Mouse (Mus musculus) ES-Bruce4 (cell line): ENCODE data around the gene Zfp644. TPM values are rescaled to one million over a fixed set of nuclear protein-coding genes. Genes with fewer than 3 reads are reported as not detected.

ENCODE experiments used
- H3K27ac ChIP-seq: 2 replicates; pipeline ENCODE4 v1.5.1; 2012; ENCODE audit warnings: low read length, inconsistent platforms; ENCODE audit not compliant: insufficient read depth
- H3K27me3 ChIP-seq: 2 replicates; pipeline ENCODE4 v1.6.1; 2012; ENCODE audit warnings: mild to moderate bottlenecking, low read length, inconsistent platforms; ENCODE audit not compliant: control insufficient read depth, poor library complexity, insufficient read depth, severe bottlenecking
- H3K36me3 ChIP-seq: 2 replicates; pipeline ENCODE4 v1.6.1; 2012; ENCODE audit warnings: inconsistent platforms, mild to moderate bottlenecking, low read length, moderate library complexity; ENCODE audit not compliant: control insufficient read depth, poor library complexity, insufficient read depth, severe bottlenecking
- H3K4me1 ChIP-seq: one replicate; pipeline ENCODE4 v1.8.1; 2011; ENCODE audit warnings: low read length; ENCODE audit not compliant: control insufficient read depth, insufficient read depth
- H3K4me3 ChIP-seq: 2 replicates; pipeline ENCODE4 v1.5.1; 2011; ENCODE audit warnings: low read depth, mild to moderate bottlenecking, low read length
- H3K9ac ChIP-seq: 2 replicates; pipeline ENCODE4 v1.6.1; 2012; ENCODE audit warnings: low read depth, mild to moderate bottlenecking, inconsistent platforms; ENCODE audit not compliant: poor library complexity, severe bottlenecking
- H3K9me3 ChIP-seq: replicated peaks from 2 replicates; pipeline ENCODE4 v1.6.1; 2012; ENCODE audit warnings: mild to moderate bottlenecking, low read length, inconsistent platforms; ENCODE audit not compliant: control insufficient read depth, poor library complexity, insufficient read depth, severe bottlenecking
- CTCF ChIP-seq: IDR thresholded peaks from one replicate; pipeline ENCODE4 v1.8.1; 2011; ENCODE audit warnings: low read depth, low read length
- EP300 ChIP-seq: IDR thresholded peaks from 2 replicates; pipeline ENCODE4 v1.6.1; 2011; ENCODE audit warnings: low read depth, low read length; ENCODE audit not compliant: insufficient read depth
- POLR2A ChIP-seq: IDR thresholded peaks from one replicate; pipeline ENCODE4 v1.8.1; 2011; ENCODE audit warnings: low read length; ENCODE audit not compliant: insufficient read depth
- polyA plus RNA-seq: library from polyadenylated mRNA; stranded (reverse); fragments of >200 nt; gene quantifications from 2 replicates; pipeline ENCODE4 v1.2.4, GENCODE M21; 2011; ENCODE audit warnings: low read depth; ENCODE audit not compliant: missing spikeins, insufficient read depth, insufficient read length

The Zfp644 gene
- polyA plus RNA-seq, 1 experiment: 92.0 TPM

- H3K9me3 ChIP-seq: no peaks in the 10 kb centered on the region
- no peaks in the 10 kb centered on the region for H3K4me1 ChIP-seq
- TF ChIP-seq EP300 (no peak), CTCF (no peak), POLR2A (no peak)
- H3K27ac ChIP-seq: no peak overlapping the region
- H3K36me3 ChIP-seq: peaks cover 12% of the 10 kb centered on the region
- H3K27me3 ChIP-seq: no peaks in the 10 kb centered on the region
- H3K9ac ChIP-seq: no peak overlapping the region
- no peak overlapping the region for H3K4me3 ChIP-seq
Observed at GRCm38 (mm10) chr5:106639627-106640026, 57.5 kb downstream of the Zfp644 start.

GRCm38 (mm10) chr5:106636423-106636946 lies 60.6 kb downstream of the Zfp644 start:
- Histone ChIP-seq H3K9ac (no peak overlapping the region), H3K36me3 (peaks cover 12% of the 10 kb centered on the region), H3K27ac (no peak overlapping the region), H3K4me3 (no peak overlapping the region), H3K27me3 (no peaks in the 10 kb centered on the region), H3K9me3 (no peaks in the 10 kb centered on the region), H3K4me1 (no peaks in the 10 kb centered on the region)
- TF ChIP-seq POLR2A (no peak), EP300 (no peak), CTCF (no peak)

GRCm38 (mm10) chr5:106628369-106629149 lies 68.5 kb downstream of the Zfp644 start:
- Histone ChIP-seq H3K4me3 (no peak overlapping the region), H3K27me3 (no peaks in the 10 kb centered on the region), H3K9me3 (no peaks in the 10 kb centered on the region), H3K9ac (no peak overlapping the region), H3K27ac (no peak overlapping the region), H3K36me3 (peaks cover 2% of the 10 kb centered on the region; the same call in 1 of the 2 replicates), H3K4me1 (no peaks in the 10 kb centered on the region)
- no peak for TF ChIP-seq CTCF
- no peak for TF ChIP-seq EP300
- no peak for TF ChIP-seq POLR2A

GRCm38 (mm10) chr5:106623337-106623736 lies 73.8 kb downstream of the Zfp644 start:
- H3K36me3 ChIP-seq: peaks cover 4% of the 10 kb centered on the region; the same call in 1 of the 2 replicates
- H3K4me3 ChIP-seq: no peak overlapping the region
- no peaks in the 10 kb centered on the region for H3K4me1 ChIP-seq
- no peaks in the 10 kb centered on the region for H3K27me3 ChIP-seq
- no peak for TF ChIP-seq CTCF
- TF ChIP-seq POLR2A: no peak
- no peak for TF ChIP-seq EP300
- no peak overlapping the region for H3K27ac ChIP-seq
- no peak overlapping the region for H3K9ac ChIP-seq
- H3K9me3 ChIP-seq: no peaks in the 10 kb centered on the region

- Histone ChIP-seq H3K27ac (no peak overlapping the region), H3K27me3 (no peaks in the 10 kb centered on the region), H3K4me3 (no peak overlapping the region), H3K36me3 (peaks cover 7% of the 10 kb centered on the region), H3K4me1 (no peaks in the 10 kb centered on the region), H3K9ac (no peak overlapping the region), H3K9me3 (no peaks in the 10 kb centered on the region)
- TF ChIP-seq EP300 (no peak), POLR2A (no peak), CTCF (no peak)
Observed at GRCm38 (mm10) chr5:106622193-106622592, 74.9 kb downstream of the Zfp644 start.

GRCm38 (mm10) chr5:106620446-106620845 lies 76.6 kb downstream of the Zfp644 start:
- H3K4me3 ChIP-seq: no peak overlapping the region
- H3K9me3 ChIP-seq: no peaks in the 10 kb centered on the region
- no peak overlapping the region for H3K27ac ChIP-seq
- no peaks in the 10 kb centered on the region for H3K4me1 ChIP-seq
- no peaks in the 10 kb centered on the region for H3K27me3 ChIP-seq
- TF ChIP-seq EP300: no peak
- no peak for TF ChIP-seq CTCF
- TF ChIP-seq POLR2A: no peak
- H3K9ac ChIP-seq: no peak overlapping the region
- peaks cover 7% of the 10 kb centered on the region for H3K36me3 ChIP-seq
